Mouse (Mus musculus) megakaryocyte, embryonic 14.5 days (primary cell): Measurements from ENCODE around the gene Apeh. TPM values are rescaled to one million over a fixed set of nuclear protein-coding genes. Genes with fewer than 3 reads are reported as not detected.

Source experiments
- H3K27me3 ChIP-seq: replicated peaks from 2 replicates; pipeline ENCODE3; 2012; ENCODE audit warnings: inconsistent platforms
- H3K36me3 ChIP-seq: replicated peaks from 2 replicates; pipeline ENCODE3; 2012; ENCODE audit warnings: low read length, inconsistent platforms, mixed read lengths
- H3K4me1 ChIP-seq: 2 replicates; pipeline ENCODE4 v1.6.1; 2012; ENCODE audit warnings: inconsistent platforms
- H3K4me3 ChIP-seq: replicated peaks from 2 replicates; pipeline ENCODE3; 2012; ENCODE audit warnings: moderate library complexity, mild to moderate bottlenecking, inconsistent platforms
- H3K9me3 ChIP-seq: 2 replicates; pipeline ENCODE4 v1.6.1; 2012; ENCODE audit warnings: inconsistent platforms
- FLI1 ChIP-seq: IDR thresholded peaks from 2 replicates; pipeline ENCODE4 v1.6.1; 2012; ENCODE audit warnings: low read length, inconsistent platforms, mixed read lengths
- GATA1 ChIP-seq: IDR thresholded peaks from 3 replicates; pipeline ENCODE4 v1.6.1; 2012; ENCODE audit warnings: mixed read lengths, low read length, inconsistent platforms, borderline replicate concordance
- polyA plus RNA-seq: library from polyadenylated mRNA; stranded (reverse); fragments of >175 nt; gene quantifications from 2 replicates; pipeline ENCODE4 v1.2.3, GENCODE M21; 2012; ENCODE audit warnings: low replicate concordance; ENCODE audit not compliant: insufficient read depth

The Apeh gene
- polyA plus RNA-seq, 1 experiment = 26.5 TPM

GRCm38 (mm10) chr9:108052885-108053664 lies 41.3 kb downstream of the Apeh start, which contains the start of gene Amigo3:
Gene Amigo3 (plus strand): TSS chr9:108053159.
- H3K9me3 ChIP-seq = no peaks in the 10 kb centered on the region
- H3K27me3 ChIP-seq = no peaks in the 10 kb centered on the region
- H3K36me3 ChIP-seq = peaks cover 83% of the 10 kb centered on the region
- H3K4me1 ChIP-seq = peaks cover 90% of the 10 kb centered on the region
- H3K4me3 ChIP-seq = peak within 1 kb of the TSS; percentile 91
- no peak for TF ChIP-seq FLI1
- TF ChIP-seq GATA1 = no peak

GRCm38 (mm10) chr9:108052411-108052810 lies 42.0 kb downstream of the Apeh start:
- no peak overlapping the region for H3K4me3 ChIP-seq
- no peaks in the 10 kb centered on the region for H3K9me3 ChIP-seq
- peaks cover 91% of the 10 kb centered on the region for H3K4me1 ChIP-seq
- peaks cover 83% of the 10 kb centered on the region for H3K36me3 ChIP-seq
- H3K27me3 ChIP-seq = no peaks in the 10 kb centered on the region
- TF ChIP-seq GATA1 (no peak), FLI1 (no peak)

- Histone ChIP-seq H3K4me3 (no peak overlapping the region), H3K9me3 (no peaks in the 10 kb centered on the region), H3K36me3 (peaks cover 83% of the 10 kb centered on the region), H3K27me3 (no peaks in the 10 kb centered on the region), H3K4me1 (peaks cover 91% of the 10 kb centered on the region)
- TF ChIP-seq FLI1 = no peak
- TF ChIP-seq GATA1 = no peak
Observed at GRCm38 (mm10) chr9:108051931-108052220, 42.5 kb downstream of the Apeh start.

GRCm38 (mm10) chr9:108051184-108051930 lies 43.0 kb downstream of the Apeh start:
- Histone ChIP-seq H3K36me3 (peaks cover 83% of the 10 kb centered on the region), H3K27me3 (no peaks in the 10 kb centered on the region), H3K4me3 (peak overlapping the region; percentile 48), H3K9me3 (no peaks in the 10 kb centered on the region), H3K4me1 (peaks cover 94% of the 10 kb centered on the region)
- TF ChIP-seq GATA1 (no peak), FLI1 (no peak)

- H3K27me3 ChIP-seq = no peaks in the 10 kb centered on the region
- H3K4me1 ChIP-seq = peaks cover 95% of the 10 kb centered on the region
- H3K36me3 ChIP-seq = peaks cover 83% of the 10 kb centered on the region
- TF ChIP-seq FLI1 (no peak), GATA1 (no peak)
- H3K4me3 ChIP-seq = peak overlapping the region; percentile 99
- H3K9me3 ChIP-seq = no peaks in the 10 kb centered on the region
Observed at GRCm38 (mm10) chr9:108049561-108050251, 44.7 kb downstream of the Apeh start.

GRCm38 (mm10) chr9:108049016-108049455 lies 45.4 kb downstream of the Apeh start, which contains the start of gene Gmppb:
Gene Gmppb (plus strand): TSS chr9:108049242.
- peak within 1 kb of the TSS; percentile 99 for H3K4me3 ChIP-seq
- peaks cover 91% of the 10 kb centered on the region for H3K4me1 ChIP-seq
- no peak for TF ChIP-seq GATA1
- TF ChIP-seq FLI1 = no peak
- H3K9me3 ChIP-seq = no peaks in the 10 kb centered on the region
- H3K27me3 ChIP-seq = no peaks in the 10 kb centered on the region
- peaks cover 80% of the 10 kb centered on the region for H3K36me3 ChIP-seq

- H3K4me3 ChIP-seq = peak overlapping the region; percentile 99
- H3K4me1 ChIP-seq = peaks cover 87% of the 10 kb centered on the region
- H3K36me3 ChIP-seq = peaks cover 78% of the 10 kb centered on the region
- TF ChIP-seq FLI1 (no peak), GATA1 (no peak)
- H3K27me3 ChIP-seq = no peaks in the 10 kb centered on the region
- no peaks in the 10 kb centered on the region for H3K9me3 ChIP-seq
Observed at GRCm38 (mm10) chr9:108048566-108048955, 45.8 kb downstream of the Apeh start.

- H3K27me3 ChIP-seq = no peaks in the 10 kb centered on the region
- no peak for TF ChIP-seq GATA1
- TF ChIP-seq FLI1 = no peak
- peaks cover 83% of the 10 kb centered on the region for H3K4me1 ChIP-seq
- H3K9me3 ChIP-seq = no peaks in the 10 kb centered on the region
- peaks cover 79% of the 10 kb centered on the region for H3K36me3 ChIP-seq
- H3K4me3 ChIP-seq = peak overlapping the region; percentile 99
Observed at GRCm38 (mm10) chr9:108047601-108048565, 46.5 kb downstream of the Apeh start.

GRCm38 (mm10) chr9:108046582-108046981 lies 47.8 kb downstream of the Apeh start:
- peaks cover 82% of the 10 kb centered on the region for H3K4me1 ChIP-seq
- no peaks in the 10 kb centered on the region for H3K27me3 ChIP-seq
- TF ChIP-seq GATA1 (no peak), FLI1 (no peak)

More at GRCm38 (mm10) chr9:108046582-108046981, 47.8 kb downstream of the Apeh start:
- Histone ChIP-seq H3K9me3 (no peaks in the 10 kb centered on the region), H3K4me3 (peak overlapping the region; percentile 33), H3K36me3 (peaks cover 80% of the 10 kb centered on the region)
